Mouse (Mus musculus) liver, embryonic 15.5 days (tissue): Measurements from ENCODE around the gene Megf8. TPM values are rescaled to one million over a fixed set of nuclear protein-coding genes. Genes with fewer than 3 reads are reported as not detected.

Source experiments
- ATAC-seq: fragments of 200-750 bp; cut with Nextera tagmentation; 2 replicates; pipeline ENCODE4 v1.8.0; 2017; ENCODE audit warnings: moderate number of reproducible peaks, mild to moderate bottlenecking, moderate library complexity; ENCODE audit not compliant: insufficient read depth
- H3K27ac ChIP-seq: fragments of 300-500 bp; sonication (generic); replicated peaks from 2 replicates; pipeline ENCODE4 v1.5.1; 2015; ENCODE audit warnings: mild to moderate bottlenecking, inconsistent platforms
- H3K27me3 ChIP-seq: fragments of 300-500 bp; sonication (generic); 2 replicates; pipeline ENCODE4 v1.6.1; 2015; ENCODE audit warnings: mild to moderate bottlenecking, inconsistent platforms
- H3K36me3 ChIP-seq: fragments of 300-500 bp; sonication (generic); replicated peaks from 2 replicates; pipeline ENCODE4 v1.6.1; 2015; ENCODE audit warnings: moderate library complexity, mild to moderate bottlenecking, inconsistent platforms
- H3K4me1 ChIP-seq: fragments of 300-500 bp; sonication (generic); replicated peaks from 2 replicates; pipeline ENCODE4 v1.6.1; 2015; ENCODE audit warnings: inconsistent platforms
- H3K4me2 ChIP-seq: fragments of 300-500 bp; sonication (generic); 2 replicates; pipeline ENCODE4 v1.6.1; 2015; ENCODE audit warnings: moderate library complexity, mild to moderate bottlenecking, inconsistent platforms
- H3K4me3 ChIP-seq: fragments of 300-500 bp; sonication (generic); replicated peaks from 2 replicates; pipeline ENCODE4 v1.5.1; 2015; ENCODE audit warnings: mild to moderate bottlenecking, inconsistent platforms
- H3K9ac ChIP-seq: fragments of 300-500 bp; sonication (generic); 2 replicates; pipeline ENCODE4 v1.6.1; 2015; ENCODE audit warnings: moderate library complexity, mild to moderate bottlenecking, inconsistent platforms
- H3K9me3 ChIP-seq: fragments of 300-500 bp; sonication (generic); replicated peaks from 2 replicates; pipeline ENCODE4 v1.6.1; 2016; ENCODE audit warnings: inconsistent platforms
- WGBS: fragments of 180-500 bp; shearing (Covaris S2); methylation state at CpG from one replicate; pipeline ENCODE4 v1.1.7; 2015; ENCODE audit warnings: mixed read lengths; ENCODE audit not compliant: insufficient replicate concordance; 5-methylcytosine and 5-hydroxymethylcytosine counted together
- polyA plus RNA-seq: library from polyadenylated mRNA; unstranded; fragments of >200 nt; fragmentation: Nextera tagmentation; extraction: Ambion mirVana; gene quantifications from 2 replicates; pipeline ENCODE4 v1.2.1, GENCODE M21; 2015

The Megf8 gene
- polyA plus RNA-seq, 1 experiment from 2014 or later: 0.79 TPM

- Histone ChIP-seq H3K4me3 (no peak overlapping the region), H3K9ac (no peak overlapping the region), H3K4me2 (no peak overlapping the region), H3K27me3 (no peaks in the 10 kb centered on the region), H3K9me3 (no peaks in the 10 kb centered on the region), H3K36me3 (peaks cover 23% of the 10 kb centered on the region), H3K4me1 (peaks cover 75% of the 10 kb centered on the region), H3K27ac (0 out of 2 replicates have a peak overlapping the region, but pooled peaks have one; percentile 14)
- no peak for ATAC-seq
- 86% methylated on average over 18 of the region's 18 CpGs for WGBS
These were observed 71.0 kb downstream of the Megf8 start for GRCm38 (mm10) chr7:25387811-25388440.

GRCm38 (mm10) chr7:25388916-25389315 is 72.0 kb downstream of the Megf8 start:
- no peak overlapping the region for H3K4me2 ChIP-seq
- H3K27ac ChIP-seq: no peak overlapping the region
- 76% methylated on average over 7 of the region's 7 CpGs for WGBS
- no peak overlapping the region for H3K9ac ChIP-seq
- H3K27me3 ChIP-seq: no peaks in the 10 kb centered on the region
- peaks cover 15% of the 10 kb centered on the region for H3K36me3 ChIP-seq
- ATAC-seq: no peak
- no peak overlapping the region for H3K4me3 ChIP-seq
- H3K4me1 ChIP-seq: peaks cover 85% of the 10 kb centered on the region
- H3K9me3 ChIP-seq: no peaks in the 10 kb centered on the region

- Histone ChIP-seq H3K27ac (peak overlapping the region; percentile 66), H3K4me1 (peaks cover 90% of the 10 kb centered on the region), H3K9ac (peak overlapping the region; percentile 31), H3K4me2 (peak overlapping the region; percentile 41), H3K27me3 (no peaks in the 10 kb centered on the region), H3K9me3 (no peaks in the 10 kb centered on the region), H3K36me3 (peaks cover 10% of the 10 kb centered on the region), H3K4me3 (no peak overlapping the region)
- ATAC-seq: peak; percentile 87
- 59% methylated on average over 8 of the region's 8 CpGs for WGBS
These were observed 73.2 kb downstream of the Megf8 start for GRCm38 (mm10) chr7:25390054-25390770.

- Histone ChIP-seq H3K4me1 (peaks cover 90% of the 10 kb centered on the region), H3K9ac (no peak overlapping the region), H3K27ac (peak overlapping the region; percentile 66; the same call in 1 of the 2 replicates), H3K4me3 (no peak overlapping the region), H3K9me3 (no peaks in the 10 kb centered on the region), H3K4me2 (no peak overlapping the region; the same call in 1 of the 2 replicates), H3K27me3 (no peaks in the 10 kb centered on the region), H3K36me3 (peaks cover 10% of the 10 kb centered on the region)
- no peak for ATAC-seq
- 58% methylated on average over 2 of the region's 2 CpGs for WGBS
These were observed 74.0 kb downstream of the Megf8 start for GRCm38 (mm10) chr7:25390986-25391385.

GRCm38 (mm10) chr7:25391856-25392453 is 75.0 kb downstream of the Megf8 start:
- H3K27me3 ChIP-seq: no peaks in the 10 kb centered on the region
- 49% methylated on average over 2 of the region's 2 CpGs for WGBS
- no peaks in the 10 kb centered on the region for H3K9me3 ChIP-seq
- H3K4me1 ChIP-seq: peaks cover 88% of the 10 kb centered on the region
- no peak overlapping the region for H3K4me3 ChIP-seq
- no peak overlapping the region; the same call in 1 of the 2 replicates for H3K27ac ChIP-seq
- no peak overlapping the region for H3K4me2 ChIP-seq
- ATAC-seq: no peak
- H3K9ac ChIP-seq: no peak overlapping the region
- peaks cover 10% of the 10 kb centered on the region for H3K36me3 ChIP-seq

GRCm38 (mm10) chr7:25392851-25393250 is 75.9 kb downstream of the Megf8 start:
- Histone ChIP-seq H3K36me3 (peaks cover 5% of the 10 kb centered on the region), H3K27ac (no peak overlapping the region), H3K27me3 (no peaks in the 10 kb centered on the region), H3K4me1 (peaks cover 79% of the 10 kb centered on the region), H3K4me3 (no peak overlapping the region), H3K4me2 (no peak overlapping the region), H3K9ac (no peak overlapping the region), H3K9me3 (no peaks in the 10 kb centered on the region)
- ATAC-seq: no peak
- WGBS: 66% methylated on average over 7 of the region's 7 CpGs

- H3K27ac ChIP-seq: no peak overlapping the region
- WGBS: 60% methylated on average over 8 of the region's 8 CpGs
- H3K36me3 ChIP-seq: no peaks in the 10 kb centered on the region
- H3K4me3 ChIP-seq: no peak overlapping the region
- H3K9me3 ChIP-seq: no peaks in the 10 kb centered on the region
- no peak for ATAC-seq
- H3K9ac ChIP-seq: no peak overlapping the region
- peak overlapping the region; percentile 97 for H3K4me2 ChIP-seq
- H3K4me1 ChIP-seq: peaks cover 72% of the 10 kb centered on the region
- H3K27me3 ChIP-seq: no peaks in the 10 kb centered on the region
These were observed 76.7 kb downstream of the Megf8 start for GRCm38 (mm10) chr7:25393451-25394210.

GRCm38 (mm10) chr7:25394754-25395153 is 77.8 kb downstream of the Megf8 start:
- Histone ChIP-seq H3K9ac (peak overlapping the region; percentile 63; the same call in 1 of the 2 replicates), H3K4me3 (peak overlapping the region; percentile 69), H3K27me3 (no peaks in the 10 kb centered on the region), H3K9me3 (no peaks in the 10 kb centered on the region), H3K36me3 (no peaks in the 10 kb centered on the region), H3K4me2 (peak overlapping the region; percentile 97), H3K27ac (peak overlapping the region; percentile 53; the same call in 1 of the 2 replicates), H3K4me1 (peaks cover 61% of the 10 kb centered on the region)
- no peak for ATAC-seq
- 17% methylated on average over 7 of the region's 7 CpGs for WGBS

- H3K9ac ChIP-seq: peak overlapping the region; percentile 63
- H3K4me2 ChIP-seq: peak overlapping the region; percentile 97
- ATAC-seq: peak; percentile 25
- H3K4me3 ChIP-seq: peak overlapping the region; percentile 69
- H3K9me3 ChIP-seq: no peaks in the 10 kb centered on the region
- H3K4me1 ChIP-seq: peaks cover 57% of the 10 kb centered on the region
- H3K36me3 ChIP-seq: no peaks in the 10 kb centered on the region
- H3K27ac ChIP-seq: peak overlapping the region; percentile 53; the same call in 1 of the 2 replicates
- no peaks in the 10 kb centered on the region for H3K27me3 ChIP-seq
- 1% methylated on average over 22 of the region's 22 CpGs for WGBS
These were observed 78.2 kb downstream of the Megf8 start for GRCm38 (mm10) chr7:25395186-25395557.

GRCm38 (mm10) chr7:25395558-25396521 is 78.9 kb downstream of the Megf8 start:
- Histone ChIP-seq H3K27ac (peak overlapping the region; percentile 57; the same call in 1 of the 2 replicates), H3K4me1 (peaks cover 50% of the 10 kb centered on the region), H3K27me3 (no peaks in the 10 kb centered on the region), H3K4me2 (peak overlapping the region; percentile 97), H3K4me3 (peak overlapping the region; percentile 69), H3K9me3 (no peaks in the 10 kb centered on the region), H3K9ac (peak overlapping the region; percentile 63), H3K36me3 (no peaks in the 10 kb centered on the region)
- ATAC-seq: peak; percentile 90
- WGBS: 4% methylated on average over 52 of the region's 52 CpGs
